ENCODE assay signal across 1 mouse cellular context in the genomic region with DNA sequence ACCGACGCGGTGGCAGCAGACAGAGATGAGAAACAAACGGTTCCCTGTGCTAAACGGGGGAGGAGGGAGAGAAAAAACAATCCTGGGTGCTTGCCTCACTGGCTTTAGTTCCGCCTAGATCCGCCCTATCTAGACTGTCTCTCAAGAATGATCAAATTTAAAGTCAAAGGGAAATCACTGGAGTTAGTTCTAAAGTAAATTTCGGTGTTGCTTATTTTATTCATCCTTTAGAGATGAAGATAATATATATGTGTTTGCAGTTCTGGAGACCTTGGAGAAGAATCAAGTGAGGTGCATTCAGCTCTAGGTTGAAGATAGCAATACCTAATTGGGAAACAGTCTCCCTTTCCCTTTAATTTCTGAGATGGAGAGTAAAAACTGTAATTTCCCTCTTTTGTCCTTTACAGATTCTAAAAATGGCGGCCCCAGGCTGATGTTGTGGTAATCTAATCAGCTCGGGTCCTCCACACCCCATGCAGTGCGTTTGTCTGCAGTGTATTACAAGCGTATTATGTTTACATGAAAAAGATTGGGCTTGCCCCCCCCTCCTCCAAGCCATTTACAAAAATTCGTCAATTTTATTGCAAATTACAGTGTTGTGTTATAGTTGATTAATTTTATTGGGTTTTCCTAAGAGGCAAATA.
A peak's percentile ranks its signal among the peaks of the same experiment; 100 is the strongest.
TF ChIP-seq lines count a peak whose summit lies in the region.

No protein-coding gene starts in this region.

TF ChIP-seq in MEL, 35 proteins besides CTCF, POLR2A, EP300 and RAD21 (continued from another document):
- no peak for TF ChIP-seq NRF1 (IDR thresholded peaks at IDR 0.05; ENCODE audit: insufficient read depth, low read depth, low read length, poor library complexity, severe bottlenecking)
- TF ChIP-seq MAX (IDR thresholded peaks at IDR 0.05; ENCODE audit: low read length) = peak; percentile 68
- peak; percentile 87 for TF ChIP-seq SIN3A (IDR thresholded peaks at IDR 0.05; ENCODE audit: low read length)
- TF ChIP-seq E2F4 (IDR thresholded peaks at IDR 0.05; ENCODE audit: borderline replicate concordance, low read depth, low read length) = no peak
- 0 out of 2 replicates have a peak, but pooled peaks have one; percentile 2 for TF ChIP-seq ELF1 (IDR thresholded peaks at IDR 0.05; ENCODE audit: low read depth, low read length)
- TF ChIP-seq USF2 (IDR thresholded peaks at IDR 0.05; ENCODE audit: borderline replicate concordance in 1 of 2, insufficient read depth in 1 of 2, low read depth in 1 of 2, low read length in 2 of 2) = no peak
- TF ChIP-seq USF1 (IDR thresholded peaks at IDR 0.05; ENCODE audit: low read depth, low read length) = no peak
- no peak for TF ChIP-seq ZNF384 (IDR thresholded peaks at IDR 0.05; ENCODE audit: low read depth, low read length)
- TF ChIP-seq KAT2A (conservative IDR thresholded peaks at IDR 0.05; ENCODE audit: low read depth, low read length) = no peak; the same call in 1 of the 2 replicates
- TF ChIP-seq SMC3 (IDR thresholded peaks at IDR 0.05; ENCODE audit: low read depth, low read length) = no peak
- TF ChIP-seq GABPA (IDR thresholded peaks at IDR 0.05; ENCODE audit: low read depth, low read length) = no peak
- TF ChIP-seq MYC (IDR thresholded peaks at IDR 0.05; ENCODE audit: low read depth, low read length) = 0 out of 2 replicates have a peak, but pooled peaks have one; percentile 38
- TF ChIP-seq MXI1 (IDR thresholded peaks at IDR 0.05; ENCODE audit: low read depth, low read length) = peak; percentile 73; the same call in 1 of the 2 replicates
- TF ChIP-seq ZMIZ1 (IDR thresholded peaks at IDR 0.05; ENCODE audit: low read depth, low read length) = no peak
